Mouse (Mus musculus) gastrocnemius, adult 18-20 months (tissue): ENCODE data around the gene Def8. TPM values are rescaled to one million over a fixed set of nuclear protein-coding genes. Genes with fewer than 3 reads are reported as not detected.

Experiments
- DNase-seq: peaks from one replicate; pipeline ENCODE4 v3.0.0; 2021; ENCODE audit warnings: low spot score
- total RNA-seq, 2 experiments: library from RNA; stranded (reverse); gene quantifications; 2 replicates each; pipeline ENCODE4 v1.2.3; 2021

The Def8 gene
- total RNA-seq, 2 experiments from 2014 or later, result 34.6 to 43.7 TPM

GRCm38 (mm10) chr8:123478456-123479218, 55.3 kb downstream of the Def8 start:
- DNase-seq, result no peak

- DNase-seq, result no peak
Measured at GRCm38 (mm10) chr8:123482627-123483026, 59.3 kb downstream of the Def8 start.

- DNase-seq, result no peak
Measured at GRCm38 (mm10) chr8:123491280-123492075, 68.2 kb downstream of the Def8 start.

- DNase-seq, result no peak
Measured at GRCm38 (mm10) chr8:123492898-123493297, 69.6 kb downstream of the Def8 start.

DNA sequence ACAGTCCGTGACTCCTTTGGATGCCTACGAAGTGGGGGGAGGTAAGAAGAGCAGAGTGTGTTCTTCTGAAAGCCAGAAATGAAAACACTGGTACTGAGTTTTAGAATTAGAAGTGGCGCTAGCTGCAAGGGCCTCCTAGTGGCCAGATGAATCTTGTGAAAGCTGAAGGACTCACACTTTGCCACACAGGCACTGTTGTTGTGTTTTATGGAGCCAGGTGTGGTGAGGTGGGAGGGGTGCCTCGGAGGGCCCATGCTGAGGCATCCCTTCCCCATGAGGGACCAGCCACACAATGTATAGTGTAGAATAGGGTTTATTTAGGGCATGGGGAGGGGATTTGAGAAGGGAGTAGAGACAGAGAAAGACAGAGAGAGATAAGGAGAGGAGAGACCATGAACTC, 74.4 kb downstream of the Def8 start:
- no peak for DNase-seq

DNA sequence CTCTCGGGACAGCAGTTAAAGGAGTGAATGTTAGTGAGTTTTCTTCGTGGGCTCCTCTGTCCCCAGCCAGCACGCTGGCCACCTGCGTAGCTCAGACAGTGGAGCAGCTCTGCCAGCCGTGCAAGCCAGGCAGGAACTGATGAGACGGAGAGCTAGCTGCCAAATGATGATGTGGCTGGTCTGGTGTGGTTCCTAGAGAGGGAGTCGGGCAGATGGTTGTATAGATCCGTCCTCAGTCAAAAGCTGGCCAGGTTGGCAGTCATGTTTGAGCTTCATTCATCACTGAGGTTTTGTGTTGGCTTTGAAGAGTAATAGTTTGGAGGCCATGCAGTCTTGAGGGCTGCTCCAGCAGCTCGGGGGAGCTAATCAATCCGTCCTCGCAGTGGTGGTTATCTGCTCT, 75.6 kb downstream of the Def8 start:
- DNase-seq, result no peak

DNA sequence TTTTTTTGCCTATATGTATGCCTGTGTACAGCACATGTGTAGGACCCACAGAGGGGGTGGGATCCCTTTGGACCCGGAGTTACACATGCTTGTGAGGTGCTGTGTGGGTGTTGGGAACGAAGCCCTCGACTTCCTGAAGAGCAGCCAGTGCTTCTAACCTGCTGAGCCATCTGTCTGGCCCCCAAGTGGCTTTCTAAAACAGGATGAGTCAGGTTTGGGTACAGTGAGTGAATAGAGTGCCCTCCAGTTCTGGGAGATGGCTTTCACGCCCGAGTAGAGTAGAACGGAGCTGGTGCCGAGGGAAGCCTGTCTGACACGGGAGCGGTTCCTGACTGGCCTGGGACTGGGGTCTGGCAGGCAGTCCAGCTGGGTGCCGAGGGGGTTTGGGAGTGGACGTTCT, 76.2 kb downstream of the Def8 start:
- DNase-seq, result no peak

- no peak for DNase-seq
Measured at GRCm38 (mm10) chr8:123502192-123502591, 78.9 kb downstream of the Def8 start.

DNA sequence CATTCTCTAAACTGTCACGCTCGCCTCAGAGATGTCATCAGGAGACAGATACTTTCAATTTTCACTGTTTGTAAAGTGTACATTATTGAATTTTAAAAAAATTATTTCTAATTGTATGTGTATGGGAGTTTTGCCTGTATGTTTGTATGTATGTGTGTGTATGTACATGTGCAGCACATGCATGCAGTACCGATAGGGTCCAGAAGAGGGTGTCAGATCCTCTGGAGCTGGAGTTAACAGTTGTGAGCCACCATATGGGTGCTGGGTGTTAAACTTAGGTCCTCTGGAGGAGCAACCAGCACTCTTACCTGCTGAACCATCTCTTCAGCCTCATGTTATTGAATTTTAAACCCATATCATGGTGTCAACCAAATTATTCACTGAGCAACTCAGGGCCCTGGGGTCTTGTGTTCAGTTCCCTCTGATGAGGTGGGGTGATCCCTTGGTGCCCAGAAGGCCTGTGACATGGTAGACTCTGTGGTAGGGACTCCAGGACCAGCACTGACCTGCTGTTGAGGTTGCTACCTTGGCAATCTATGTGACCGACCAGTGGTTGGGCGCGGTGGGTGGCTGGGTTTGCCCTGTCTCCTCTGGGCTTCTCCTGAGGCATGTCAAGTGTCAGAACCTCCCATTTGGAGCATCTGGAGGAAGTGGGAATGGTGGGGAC, 80.6 kb downstream of the Def8 start:
- no peak for DNase-seq

- DNase-seq, result no peak
Measured at GRCm38 (mm10) chr8:123504591-123505195, 81.4 kb downstream of the Def8 start.

GRCm38 (mm10) chr8:123505267-123505666, 81.9 kb downstream of the Def8 start:
- DNase-seq, result no peak

DNA sequence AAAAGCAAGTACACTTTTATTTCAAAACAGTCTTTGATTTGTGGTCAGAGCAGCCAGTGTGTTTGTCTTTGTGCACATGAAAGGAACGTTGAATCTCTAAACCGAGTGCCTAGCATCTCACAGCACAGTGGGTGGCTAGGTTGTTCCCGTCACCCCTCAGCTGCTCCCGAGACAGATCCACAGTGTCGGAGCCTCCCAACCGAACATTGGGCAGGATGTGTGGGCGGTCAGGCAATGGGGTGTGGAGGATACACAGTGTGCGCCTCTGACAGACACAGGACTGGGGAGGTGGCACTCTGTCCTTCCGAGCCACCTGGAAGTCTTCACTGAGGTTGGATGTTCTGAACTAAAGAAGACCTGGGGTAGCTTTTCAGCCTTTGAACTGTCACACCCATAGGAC, 82.4 kb downstream of the Def8 start:
- no peak for DNase-seq

GRCm38 (mm10) chr8:123507153-123507552, 83.8 kb downstream of the Def8 start:
- no peak for DNase-seq

DNA sequence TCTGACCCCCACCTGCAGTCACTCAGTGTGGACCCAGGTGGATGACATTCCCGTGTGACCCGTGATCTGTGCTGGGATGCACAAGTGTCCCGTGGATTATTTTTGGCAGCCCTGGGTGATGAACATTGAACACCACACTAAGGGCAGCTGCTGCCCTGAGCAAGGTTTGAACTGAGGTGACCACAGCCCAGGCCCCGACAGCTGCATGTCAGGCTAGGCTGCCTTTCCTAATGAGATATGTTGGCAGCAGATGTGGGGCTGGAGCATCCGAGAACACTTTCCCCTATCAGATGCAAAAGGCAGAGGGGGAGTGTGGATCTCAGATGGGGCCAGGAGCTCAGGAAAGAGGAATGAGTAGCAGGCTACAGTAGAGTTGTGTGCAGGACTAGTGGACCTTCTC, 87.5 kb downstream of the Def8 start:
- DNase-seq, result no peak

Other genes starting within 250 kb of the Def8 start
- 10 to 100 TPM in 1 of 2 experiments, 1 to 10 TPM in 1; 8.9 to 14.4 TPM for gene Dpep1, start 237.3 kb upstream of the Def8 start, total RNA-seq
- gene Chmp1a, start 210.8 kb upstream of the Def8 start, total RNA-seq, result 10 to 100 TPM; 57.2 to 68.0 TPM
- 1 to 10 TPM in 1 of 2 experiments, under 1 TPM in 1; 0.83 to 2.1 TPM for gene Spata33, start 210.7 kb upstream of the Def8 start, total RNA-seq
- gene Cdk10, start 198.7 kb upstream of the Def8 start, total RNA-seq, result 10 to 100 TPM; 11.6 to 12.1 TPM
- 1 to 10 TPM; 1.1 to 1.7 TPM for gene Spata2l, start 187.3 kb upstream of the Def8 start, total RNA-seq
- 1 to 10 TPM; 5.1 to 5.2 TPM for gene Zfp276, start 169.3 kb upstream of the Def8 start, total RNA-seq
- gene Vps9d1, start 169.2 kb upstream of the Def8 start, total RNA-seq, result 10 to 100 TPM; 17.2 to 18.8 TPM
- not detected for gene Fanca, start 105.0 kb upstream of the Def8 start, total RNA-seq
- gene Spire2, start 90.8 kb upstream of the Def8 start, total RNA-seq, result under 1 TPM in 1 of 2 experiments, not detected in 1; 0.09 TPM
- gene Tcf25, start 49.8 kb upstream of the Def8 start, total RNA-seq, result 100 to 1,000 TPM; 128 to 130 TPM
- gene Mc1r, start 16.4 kb upstream of the Def8 start, total RNA-seq, result not detected
- not detected for gene Tubb3, start 12.1 kb upstream of the Def8 start, total RNA-seq
- 10 to 100 TPM; 37.8 to 41.0 TPM for gene Afg3l1, start 54.4 kb downstream of the Def8 start, total RNA-seq
- not detected for gene Dbndd1, start 91.9 kb downstream of the Def8 start, total RNA-seq
- gene Gas8, start 95.3 kb downstream of the Def8 start, total RNA-seq, result 1 to 10 TPM; 3.6 to 4.9 TPM
- 10 to 100 TPM; 30.1 to 41.0 TPM for gene Rhou, start 230.4 kb downstream of the Def8 start, total RNA-seq